Mouse (Mus musculus): ENCODE data around the gene Pard3.

DNA sequence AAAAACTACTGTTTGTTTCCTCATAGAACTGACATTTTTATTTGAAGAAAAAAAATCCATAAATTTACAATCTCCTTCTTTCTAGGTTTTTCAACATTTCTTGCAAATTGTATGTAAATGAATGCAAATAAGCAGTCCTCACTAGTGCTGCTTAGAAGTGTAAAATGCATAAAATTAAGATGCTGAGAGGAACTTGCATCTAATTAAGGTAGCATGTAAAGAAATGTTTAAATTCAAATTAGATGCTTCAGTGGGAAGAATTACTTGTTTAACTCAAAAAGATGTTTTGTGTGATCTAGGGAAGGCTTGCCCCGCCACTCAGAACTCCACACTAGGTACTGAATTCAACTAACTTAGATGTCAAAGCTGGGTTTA lies 472.1 kb downstream of the Pard3 start:
- no peak for TF ChIP-seq CTCF (IDR thresholded peaks at IDR 0.05; ENCODE audit: low read depth)
- no peak for TF ChIP-seq EP300 (IDR thresholded peaks at IDR 0.05; ENCODE audit: low read depth)
